Mouse (Mus musculus) lung, postnatal 0 days (tissue): ENCODE data around the gene Hoxd12. TPM values are rescaled to one million over a fixed set of nuclear protein-coding genes. Genes with fewer than 3 reads are reported as not detected.
A peak's percentile ranks its signal among the peaks of the same experiment; 100 is the strongest.

Experiments
- ATAC-seq: fragments of 200-750 bp; cut with Nextera tagmentation; 2 replicates; pipeline ENCODE4 v1.8.0; 2017; ENCODE audit warnings: moderate library complexity
- DNase-seq: peaks from one replicate; pipeline ENCODE4 v3.0.0-alpha.2; 2016; ENCODE audit warnings: low spot score
- H3K27ac ChIP-seq: fragments of 300-500 bp; sonication (generic); 2 replicates; pipeline ENCODE4 v1.5.1; 2014; ENCODE audit warnings: antibody characterized with exemption, mild to moderate bottlenecking, low read length, mixed read lengths
- H3K27me3 ChIP-seq: fragments of 300-500 bp; sonication (generic); replicated peaks from 2 replicates; pipeline ENCODE4 v1.6.1; 2014; ENCODE audit warnings: low read length, mixed read lengths; ENCODE audit not compliant: insufficient read depth
- H3K36me3 ChIP-seq: fragments of 300-500 bp; sonication (generic); 2 replicates; pipeline ENCODE4 v1.6.1; 2014; ENCODE audit warnings: low read length, mixed read lengths; ENCODE audit not compliant: insufficient read depth
- H3K4me1 ChIP-seq: fragments of 300-500 bp; sonication (generic); 2 replicates; pipeline ENCODE4 v1.6.1; 2014; ENCODE audit warnings: antibody characterized with exemption, low read depth, low read length, mixed read lengths; ENCODE audit not compliant: insufficient read depth
- H3K4me2 ChIP-seq: fragments of 300-500 bp; sonication (generic); replicated peaks from 2 replicates; pipeline ENCODE4 v1.6.1; 2014; ENCODE audit warnings: low read depth, mild to moderate bottlenecking, low read length, moderate library complexity, mixed read lengths
- H3K4me3 ChIP-seq: fragments of 300-500 bp; sonication (generic); 2 replicates; pipeline ENCODE4 v1.5.1; 2014; ENCODE audit warnings: low read depth, low read length
- H3K9ac ChIP-seq: fragments of 300-500 bp; sonication (generic); replicated peaks from 2 replicates; pipeline ENCODE4 v1.6.1; 2014; ENCODE audit warnings: low read depth, mild to moderate bottlenecking
- H3K9me3 ChIP-seq: fragments of 300-500 bp; sonication (generic); 2 replicates; pipeline ENCODE4 v1.6.1; 2016; ENCODE audit warnings: low read length, mixed read lengths
- CTCF ChIP-seq: IDR thresholded peaks from 2 replicates; pipeline ENCODE4 v1.5.1; 2016; ENCODE audit warnings: antibody characterized with exemption, mild to moderate bottlenecking
- EP300 ChIP-seq: IDR thresholded peaks from 2 replicates; pipeline ENCODE4 v1.6.1; 2016; ENCODE audit warnings: antibody characterized with exemption, mild to moderate bottlenecking, control low read depth
- WGBS: fragments of 180-500 bp; shearing (Covaris S2); extraction: QIAGEN DNeasy Blood & Tissue Kit; methylation state at CpG from one replicate; pipeline ENCODE4 v1.1.7; 2014; 5-methylcytosine and 5-hydroxymethylcytosine counted together
- polyA plus RNA-seq: library from polyadenylated mRNA; unstranded; fragments of >200 nt; fragmentation: Nextera tagmentation; extraction: Ambion mirVana; gene quantifications from 2 replicates; pipeline ENCODE4 v1.2.1, GENCODE M21; 2015

Hoxd12 gene
- polyA plus RNA-seq, 1 experiment from 2014 or later = not detected

- H3K27ac ChIP-seq = no peak overlapping the region
- DNase-seq (no peak), ATAC-seq (no peak)
- 14% methylated on average over 17 of the region's 17 CpGs for WGBS
- H3K4me3 ChIP-seq = no peak overlapping the region
- TF ChIP-seq CTCF = no peak
- no peak for TF ChIP-seq EP300
- H3K4me2 ChIP-seq = no peak overlapping the region
- 0 out of 2 replicates have a peak, but pooled peaks cover 9% of the 10 kb centered on the region for H3K4me1 ChIP-seq
- peaks cover 79% of the 10 kb centered on the region for H3K27me3 ChIP-seq
- no peaks in the 10 kb centered on the region for H3K9me3 ChIP-seq
- no peaks in the 10 kb centered on the region for H3K36me3 ChIP-seq
- no peak overlapping the region for H3K9ac ChIP-seq
Measured at GRCm38 (mm10) chr2:74653781-74654535, 20.9 kb upstream of the Hoxd12 start.

GRCm38 (mm10) chr2:74654743-74655419 lies 19.9 kb upstream of the Hoxd12 start:
- H3K27me3 ChIP-seq = peaks cover 80% of the 10 kb centered on the region
- no peak for ATAC-seq
- TF ChIP-seq EP300 (no peak), CTCF (no peak)

DNA sequence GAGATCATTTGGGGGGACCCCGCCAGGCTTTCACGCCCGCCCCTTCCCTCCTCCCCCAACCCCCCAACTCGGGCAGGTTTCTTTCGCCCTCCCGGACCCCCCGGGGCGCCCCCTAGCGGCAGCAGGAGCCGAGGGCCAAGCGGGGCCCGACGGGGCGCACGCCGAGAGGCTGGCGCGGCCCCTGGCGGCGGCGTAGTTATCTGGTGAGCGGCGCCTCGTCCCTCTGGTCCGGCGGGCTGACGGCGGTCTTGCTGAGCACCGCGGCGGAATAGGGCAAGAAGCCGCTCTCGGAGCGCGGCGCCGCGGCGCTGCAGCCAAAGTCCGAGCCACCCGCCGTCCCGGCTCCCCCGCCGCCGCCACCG lies 19.4 kb upstream of the Hoxd12 start:
- H3K27ac ChIP-seq = no peak overlapping the region
- no peaks in the 10 kb centered on the region for H3K9me3 ChIP-seq
- no peak overlapping the region for H3K9ac ChIP-seq
- peak overlapping the region; percentile 42 for H3K4me2 ChIP-seq
- H3K4me1 ChIP-seq = 0 out of 2 replicates have a peak, but pooled peaks cover 9% of the 10 kb centered on the region
- no peaks in the 10 kb centered on the region for H3K36me3 ChIP-seq
- ATAC-seq (no peak; the same call in 1 of the 2 replicates), DNase-seq (no peak)
- peak overlapping the region; percentile 27; the same call in 1 of the 2 replicates for H3K4me3 ChIP-seq
- TF ChIP-seq CTCF = peak; percentile 48
- no peak for TF ChIP-seq EP300
- H3K27me3 ChIP-seq = peaks cover 76% of the 10 kb centered on the region
- under 1% methylated on average over 19 of the region's 47 CpGs for WGBS

More at GRCm38 (mm10) chr2:74654743-74655419, 19.9 kb upstream of the Hoxd12 start:
- Histone ChIP-seq H3K4me3 (peak overlapping the region; percentile 27; the same call in 1 of the 2 replicates), H3K9ac (no peak overlapping the region), H3K4me2 (no peak overlapping the region), H3K9me3 (no peaks in the 10 kb centered on the region), H3K4me1 (0 out of 2 replicates have a peak, but pooled peaks cover 9% of the 10 kb centered on the region), H3K27ac (no peak overlapping the region), H3K36me3 (no peaks in the 10 kb centered on the region)
- no peak for DNase-seq
- 9% methylated on average over 19 of the region's 20 CpGs for WGBS

GRCm38 (mm10) chr2:74655821-74656631 lies 18.8 kb upstream of the Hoxd12 start:
- 0 out of 2 replicates have a peak, but pooled peaks cover 9% of the 10 kb centered on the region for H3K4me1 ChIP-seq
- peak overlapping the region; percentile 42 for H3K4me2 ChIP-seq
- WGBS = under 1% methylated on average over 57 of the region's 69 CpGs
- H3K9ac ChIP-seq = no peak overlapping the region
- peak overlapping the region; percentile 27; the same call in 1 of the 2 replicates for H3K4me3 ChIP-seq
- H3K27me3 ChIP-seq = peaks cover 76% of the 10 kb centered on the region
- H3K27ac ChIP-seq = no peak overlapping the region
- TF ChIP-seq CTCF (no peak), EP300 (no peak)
- ATAC-seq (peak; percentile 26; the same call in 1 of the 2 replicates), DNase-seq (no peak)
- H3K9me3 ChIP-seq = no peaks in the 10 kb centered on the region
- no peaks in the 10 kb centered on the region for H3K36me3 ChIP-seq

DNA sequence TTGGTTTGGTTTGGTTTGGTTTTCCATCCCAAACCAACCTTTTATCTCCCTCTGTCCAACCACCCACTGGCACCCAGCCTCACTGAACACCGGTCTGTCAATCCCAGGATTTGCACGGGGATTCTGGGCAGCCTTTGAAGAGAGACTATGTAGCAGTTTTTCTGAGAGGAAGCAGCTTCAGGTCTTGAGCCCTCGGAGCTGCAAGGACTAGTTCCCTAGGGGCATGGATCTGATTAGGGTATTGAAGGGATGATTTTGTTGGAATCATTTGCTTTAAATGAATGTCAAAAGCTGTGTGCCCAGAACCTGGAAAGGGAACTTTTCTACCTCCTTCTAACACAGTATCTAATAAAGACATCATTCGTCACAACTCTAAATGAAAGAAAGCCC lies 18.2 kb upstream of the Hoxd12 start:
- H3K4me2 ChIP-seq = no peak overlapping the region
- no peak for TF ChIP-seq EP300
- H3K9me3 ChIP-seq = no peaks in the 10 kb centered on the region
- no peaks in the 10 kb centered on the region for H3K36me3 ChIP-seq
- peaks cover 76% of the 10 kb centered on the region for H3K27me3 ChIP-seq
- DNase-seq (no peak), ATAC-seq (no peak)
- H3K4me3 ChIP-seq = no peak overlapping the region
- H3K27ac ChIP-seq = no peak overlapping the region
- 10% methylated on average over 4 of the region's 4 CpGs for WGBS
- H3K4me1 ChIP-seq = 0 out of 2 replicates have a peak, but pooled peaks cover 9% of the 10 kb centered on the region
- no peak overlapping the region for H3K9ac ChIP-seq
